Mouse (Mus musculus): ENCODE results near the gene Sept1. TPM values are rescaled to one million over a fixed set of nuclear protein-coding genes. Genes with fewer than 3 reads are reported as not detected.

Sept1 gene
- polyA plus RNA-seq, 1 experiment from 2014 or later: 18.5 TPM

DNA sequence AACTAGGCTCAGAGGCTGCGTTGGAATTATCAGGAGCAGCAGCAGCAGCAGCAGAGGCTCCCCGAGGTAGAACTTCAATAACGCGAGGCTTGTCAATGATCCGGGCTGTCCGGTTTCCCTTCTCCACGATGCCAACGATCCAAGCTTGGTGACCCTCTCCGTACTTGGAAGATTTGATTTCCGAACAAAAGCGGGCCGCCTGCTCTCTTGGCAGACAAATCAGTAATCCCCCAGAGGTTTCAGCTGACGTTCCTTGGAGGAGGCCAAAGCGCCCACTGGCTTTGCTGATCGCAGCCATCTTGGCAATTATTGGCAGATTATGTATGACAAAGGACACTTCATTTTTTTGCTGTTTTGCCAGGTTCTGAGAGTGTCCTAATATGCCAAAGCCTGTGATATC lies 39.6 kb upstream of the Sept1 start:
- H3K9ac ChIP-seq (ENCODE audit: low read depth, low read length): no peak overlapping the region
- peaks cover 13% of the 10 kb centered on the region for H3K36me3 ChIP-seq (ENCODE audit: control insufficient read depth, insufficient read depth, low read length)
- no peaks in the 10 kb centered on the region for H3K27me3 ChIP-seq (ENCODE audit: control insufficient read depth, insufficient read depth, low read length)
- H3K27ac ChIP-seq (ENCODE audit: low read depth, low read length): no peak overlapping the region
- no peaks in the 10 kb centered on the region for H3K9me3 ChIP-seq (ENCODE audit: control insufficient read depth, low read length)
- WGBS: 97% methylated on average over 15 of the region's 15 CpGs
- H3K4me3 ChIP-seq (ENCODE audit: low read length): peak overlapping the region; percentile 92; the same call in 1 of the 2 replicates
- H3K4me2 ChIP-seq (replicated peaks; ENCODE audit: low read depth, low read length): peak overlapping the region; percentile 90
- ATAC-seq (ENCODE audit: low FRiP score, low TSS enrichment): no peak
- peaks cover 17% of the 10 kb centered on the region for H3K4me1 ChIP-seq (ENCODE audit: control insufficient read depth, insufficient read depth, low read length)

DNA sequence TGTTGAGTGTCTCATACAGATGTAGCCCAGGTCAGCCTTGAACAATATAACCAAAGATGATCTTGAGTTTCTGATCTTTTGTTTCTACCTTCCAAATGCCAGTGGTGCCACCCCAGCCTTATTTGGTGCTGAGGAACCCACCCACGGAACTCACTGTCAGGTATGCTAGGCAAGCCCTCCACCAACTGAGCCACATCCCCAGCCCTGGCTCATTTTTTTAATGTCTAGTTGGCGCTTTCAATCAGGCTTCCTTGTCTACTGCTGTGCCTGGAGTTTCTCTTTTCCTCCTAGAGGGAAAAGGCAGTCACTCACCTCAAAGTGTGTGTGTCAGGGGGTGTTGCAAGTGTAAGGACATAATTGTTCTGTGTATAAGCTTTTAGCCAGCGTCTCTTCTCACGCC lies 38.2 kb upstream of the Sept1 start:
- Histone ChIP-seq H3K36me3 (ENCODE audit: control insufficient read depth, insufficient read depth, low read length) (peaks cover 13% of the 10 kb centered on the region), H3K4me1 (ENCODE audit: control insufficient read depth, insufficient read depth, low read length) (peaks cover 12% of the 10 kb centered on the region), H3K4me2 (replicated peaks; ENCODE audit: low read depth, low read length) (no peak overlapping the region), H3K4me3 (ENCODE audit: low read length) (no peak overlapping the region), H3K9ac (ENCODE audit: low read depth, low read length) (no peak overlapping the region), H3K27me3 (ENCODE audit: control insufficient read depth, insufficient read depth, low read length) (no peaks in the 10 kb centered on the region), H3K27ac (ENCODE audit: low read depth, low read length) (no peak overlapping the region), H3K9me3 (ENCODE audit: control insufficient read depth, low read length) (no peaks in the 10 kb centered on the region)
- 90% methylated on average over 4 of the region's 4 CpGs for WGBS
- no peak for ATAC-seq (ENCODE audit: low FRiP score, low TSS enrichment)

DNA sequence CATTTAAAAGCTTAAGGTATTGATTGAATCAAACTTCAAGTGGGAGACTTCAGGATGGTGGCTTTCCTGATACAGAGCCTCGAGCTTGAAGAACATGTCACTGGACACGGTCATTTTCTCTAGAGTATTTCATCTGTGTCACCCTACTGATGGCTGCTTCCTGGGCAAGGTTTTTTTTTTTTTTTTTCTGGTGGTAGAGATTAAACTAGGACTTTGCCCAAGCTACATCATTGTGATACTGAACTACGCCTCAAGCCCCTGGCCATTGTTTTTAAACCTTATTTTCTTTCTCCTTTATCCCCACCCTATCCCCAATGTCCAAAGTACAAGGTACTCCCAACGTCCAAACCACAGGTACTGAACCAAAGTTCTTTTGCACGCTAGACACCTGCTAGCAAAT lies 37.7 kb upstream of the Sept1 start:
- H3K4me3 ChIP-seq (ENCODE audit: low read length): no peak overlapping the region
- peaks cover 12% of the 10 kb centered on the region for H3K4me1 ChIP-seq (ENCODE audit: control insufficient read depth, insufficient read depth, low read length)
- no peak overlapping the region for H3K9ac ChIP-seq (ENCODE audit: low read depth, low read length)
- no peak overlapping the region for H3K27ac ChIP-seq (ENCODE audit: low read depth, low read length)
- H3K4me2 ChIP-seq (replicated peaks; ENCODE audit: low read depth, low read length): no peak overlapping the region
- WGBS: 94% methylated on average over 5 of the region's 5 CpGs
- no peaks in the 10 kb centered on the region for H3K27me3 ChIP-seq (ENCODE audit: control insufficient read depth, insufficient read depth, low read length)
- no peaks in the 10 kb centered on the region for H3K9me3 ChIP-seq (ENCODE audit: control insufficient read depth, low read length)
- H3K36me3 ChIP-seq (ENCODE audit: control insufficient read depth, insufficient read depth, low read length): peaks cover 13% of the 10 kb centered on the region
- ATAC-seq (ENCODE audit: low FRiP score, low TSS enrichment): no peak

DNA sequence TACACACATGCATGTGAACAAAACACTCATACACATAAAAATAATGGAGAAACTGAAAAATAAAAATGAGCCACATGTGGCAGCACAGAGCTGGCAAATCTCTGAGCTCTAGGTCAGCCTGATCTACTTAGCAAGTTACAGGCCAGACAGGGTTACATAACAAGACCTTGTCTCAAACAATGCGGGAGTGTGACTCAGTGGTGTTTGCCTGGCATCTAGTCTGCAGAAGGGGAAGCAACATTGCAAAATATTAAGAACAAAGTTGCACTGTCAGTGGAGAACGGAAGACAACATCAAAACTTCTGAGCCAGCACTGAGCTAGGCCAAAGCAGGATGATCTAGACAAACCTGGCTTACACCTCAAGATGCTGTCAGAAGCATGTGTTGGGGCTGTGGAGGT lies 37.3 kb upstream of the Sept1 start:
- WGBS: 96% methylated on average over 2 of the region's 2 CpGs
- Histone ChIP-seq H3K9me3 (ENCODE audit: control insufficient read depth, low read length) (no peaks in the 10 kb centered on the region), H3K36me3 (ENCODE audit: control insufficient read depth, insufficient read depth, low read length) (peaks cover 13% of the 10 kb centered on the region), H3K4me3 (ENCODE audit: low read length) (no peak overlapping the region), H3K27ac (ENCODE audit: low read depth, low read length) (no peak overlapping the region), H3K4me2 (replicated peaks; ENCODE audit: low read depth, low read length) (no peak overlapping the region), H3K4me1 (ENCODE audit: control insufficient read depth, insufficient read depth, low read length) (peaks cover 12% of the 10 kb centered on the region), H3K27me3 (ENCODE audit: control insufficient read depth, insufficient read depth, low read length) (no peaks in the 10 kb centered on the region), H3K9ac (ENCODE audit: low read depth, low read length) (no peak overlapping the region)
- ATAC-seq (ENCODE audit: low FRiP score, low TSS enrichment): no peak

DNA sequence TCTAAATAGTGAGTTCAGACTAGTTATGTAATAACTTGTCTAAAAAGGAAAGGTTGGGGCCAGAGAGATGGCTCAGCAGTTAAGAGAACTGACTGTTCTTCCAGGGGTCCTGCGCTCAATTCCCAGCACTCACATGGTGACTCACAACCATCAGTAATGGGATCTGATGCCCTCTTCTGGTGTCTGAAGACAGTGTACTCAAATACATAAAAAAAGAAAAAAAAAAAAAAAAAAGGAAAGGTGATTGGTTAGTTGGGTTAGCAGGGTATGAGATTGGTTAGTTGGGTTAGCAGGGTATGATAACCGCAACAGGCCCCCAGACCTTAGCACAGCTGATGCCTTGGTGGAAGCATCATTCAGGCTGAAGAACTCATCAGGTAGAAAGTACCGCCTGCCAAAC lies 30.6 kb upstream of the Sept1 start:
- H3K9ac ChIP-seq (ENCODE audit: low read depth, low read length): no peak overlapping the region
- H3K27me3 ChIP-seq (ENCODE audit: control insufficient read depth, insufficient read depth, low read length): no peaks in the 10 kb centered on the region
- H3K36me3 ChIP-seq (ENCODE audit: control insufficient read depth, insufficient read depth, low read length): no peaks in the 10 kb centered on the region
- 0 out of 2 replicates have a peak, but pooled peaks cover 4% of the 10 kb centered on the region for H3K4me1 ChIP-seq (ENCODE audit: control insufficient read depth, insufficient read depth, low read length)
- ATAC-seq (ENCODE audit: low FRiP score, low TSS enrichment): no peak
- H3K4me2 ChIP-seq (replicated peaks; ENCODE audit: low read depth, low read length): no peak overlapping the region
- H3K9me3 ChIP-seq (ENCODE audit: control insufficient read depth, low read length): no peaks in the 10 kb centered on the region
- H3K4me3 ChIP-seq (ENCODE audit: low read length): no peak overlapping the region
- H3K27ac ChIP-seq (ENCODE audit: low read depth, low read length): no peak overlapping the region
- WGBS: 90% methylated on average over 3 of the region's 3 CpGs

DNA sequence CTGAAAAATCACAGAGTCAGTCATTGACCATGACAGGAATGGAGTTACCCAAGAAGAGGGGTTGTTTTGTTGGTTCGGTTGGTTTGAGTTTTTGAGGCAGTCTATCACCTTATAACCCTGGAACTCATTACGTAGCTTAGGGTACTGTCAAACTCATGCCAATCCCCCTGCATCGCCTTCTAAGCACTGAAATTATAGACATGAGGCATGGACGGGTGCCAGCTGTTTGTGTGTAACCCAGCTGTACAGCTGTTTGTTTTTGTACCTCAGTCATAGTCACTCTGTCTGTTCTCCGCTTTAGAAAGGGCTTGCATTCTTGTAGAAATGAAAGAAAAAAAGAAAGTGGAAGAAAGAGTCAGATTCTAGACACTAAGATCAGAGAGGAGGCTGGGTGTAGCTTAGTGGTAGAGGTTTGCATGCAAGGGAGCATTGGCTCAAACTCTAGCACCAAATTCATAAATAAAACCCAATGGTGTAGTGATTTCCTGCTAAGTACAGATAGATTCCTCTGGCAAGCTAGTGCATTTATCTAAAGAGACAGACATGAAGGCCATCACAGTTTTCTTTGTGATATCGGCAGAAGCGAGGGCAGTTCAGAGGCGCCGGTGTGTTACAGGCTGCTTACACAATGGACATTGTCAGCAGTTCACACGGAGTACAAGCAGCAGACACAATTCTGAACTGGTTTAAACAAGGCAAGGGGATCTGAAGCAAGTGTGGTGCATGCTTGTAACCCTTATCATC lies 29.5 kb upstream of the Sept1 start:
- H3K9ac ChIP-seq (ENCODE audit: low read depth, low read length): no peak overlapping the region
- 80% methylated on average over 10 of the region's 10 CpGs for WGBS
- H3K4me1 ChIP-seq (ENCODE audit: control insufficient read depth, insufficient read depth, low read length): 0 out of 2 replicates have a peak, but pooled peaks cover 4% of the 10 kb centered on the region
- no peak overlapping the region for H3K4me2 ChIP-seq (replicated peaks; ENCODE audit: low read depth, low read length)
- no peak overlapping the region for H3K27ac ChIP-seq (ENCODE audit: low read depth, low read length)
- no peaks in the 10 kb centered on the region for H3K27me3 ChIP-seq (ENCODE audit: control insufficient read depth, insufficient read depth, low read length)
- H3K4me3 ChIP-seq (ENCODE audit: low read length): no peak overlapping the region
- H3K36me3 ChIP-seq (ENCODE audit: control insufficient read depth, insufficient read depth, low read length): 0 out of 2 replicates have a peak, but pooled peaks cover under 1% of the 10 kb centered on the region
- H3K9me3 ChIP-seq (ENCODE audit: control insufficient read depth, low read length): no peaks in the 10 kb centered on the region
- ATAC-seq (ENCODE audit: low FRiP score, low TSS enrichment): no peak

DNA sequence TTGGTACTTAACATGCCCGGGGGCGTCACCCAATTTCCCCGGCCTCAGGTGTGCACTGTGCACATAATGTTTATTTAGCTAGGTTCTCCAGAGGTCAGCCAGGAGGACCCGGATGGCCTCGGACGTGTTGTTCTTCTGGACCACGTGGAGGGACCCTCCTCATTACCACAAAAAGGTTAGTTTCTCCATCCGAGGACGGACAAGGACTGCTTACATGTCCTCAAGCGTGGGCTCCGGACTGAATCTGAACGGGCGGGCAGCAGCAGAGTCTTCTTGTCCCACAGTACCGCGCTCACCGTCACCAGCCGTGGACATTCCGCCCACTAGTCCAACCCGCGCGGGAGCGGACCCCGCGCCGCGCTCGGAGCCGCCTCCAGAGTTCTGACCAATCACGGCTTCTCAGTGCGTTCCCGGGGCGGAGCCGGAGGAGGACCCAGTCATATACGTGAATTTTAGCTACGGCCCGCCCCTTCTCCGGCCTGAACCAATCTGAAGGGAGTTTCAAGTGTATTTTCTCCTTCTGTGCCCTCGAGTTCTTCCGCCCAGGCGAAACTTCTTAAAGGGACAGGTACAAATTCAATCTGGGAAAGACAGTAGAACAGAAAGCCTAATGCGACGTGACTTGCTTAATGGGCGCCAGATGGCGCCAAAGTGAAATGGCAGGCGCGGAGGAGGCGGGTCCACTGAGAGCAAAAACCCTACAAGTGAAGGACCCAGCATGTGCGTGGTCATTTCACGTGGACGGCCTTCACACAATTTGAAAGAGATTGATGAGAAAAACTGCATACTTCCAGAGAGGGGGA lies 27.6 kb upstream of the Sept1 start, which contains the start of gene Dctpp1:
Gene Dctpp1, minus strand, starts transcription at position 401 of the 803 bp plus-strand sequence.
- Histone ChIP-seq H3K27me3 (ENCODE audit: control insufficient read depth, insufficient read depth, low read length) (no peaks in the 10 kb centered on the region), H3K36me3 (ENCODE audit: control insufficient read depth, insufficient read depth, low read length) (peaks cover 16% of the 10 kb centered on the region; the same call in 1 of the 2 replicates), H3K4me2 (replicated peaks; ENCODE audit: low read depth, low read length) (peak within 1 kb of the TSS; percentile 64), H3K27ac (ENCODE audit: low read depth, low read length) (no peak within 1 kb of the TSS), H3K9me3 (ENCODE audit: control insufficient read depth, low read length) (no peaks in the 10 kb centered on the region), H3K4me1 (ENCODE audit: control insufficient read depth, insufficient read depth, low read length) (0 out of 2 replicates have a peak, but pooled peaks cover 4% of the 10 kb centered on the region), H3K9ac (ENCODE audit: low read depth, low read length) (peak within 1 kb of the TSS; percentile 71), H3K4me3 (ENCODE audit: low read length) (peak within 1 kb of the TSS; percentile 57)
- ATAC-seq (ENCODE audit: low FRiP score, low TSS enrichment): peak; percentile 98
- WGBS: under 1% methylated on average over 50 of the region's 50 CpGs

DNA sequence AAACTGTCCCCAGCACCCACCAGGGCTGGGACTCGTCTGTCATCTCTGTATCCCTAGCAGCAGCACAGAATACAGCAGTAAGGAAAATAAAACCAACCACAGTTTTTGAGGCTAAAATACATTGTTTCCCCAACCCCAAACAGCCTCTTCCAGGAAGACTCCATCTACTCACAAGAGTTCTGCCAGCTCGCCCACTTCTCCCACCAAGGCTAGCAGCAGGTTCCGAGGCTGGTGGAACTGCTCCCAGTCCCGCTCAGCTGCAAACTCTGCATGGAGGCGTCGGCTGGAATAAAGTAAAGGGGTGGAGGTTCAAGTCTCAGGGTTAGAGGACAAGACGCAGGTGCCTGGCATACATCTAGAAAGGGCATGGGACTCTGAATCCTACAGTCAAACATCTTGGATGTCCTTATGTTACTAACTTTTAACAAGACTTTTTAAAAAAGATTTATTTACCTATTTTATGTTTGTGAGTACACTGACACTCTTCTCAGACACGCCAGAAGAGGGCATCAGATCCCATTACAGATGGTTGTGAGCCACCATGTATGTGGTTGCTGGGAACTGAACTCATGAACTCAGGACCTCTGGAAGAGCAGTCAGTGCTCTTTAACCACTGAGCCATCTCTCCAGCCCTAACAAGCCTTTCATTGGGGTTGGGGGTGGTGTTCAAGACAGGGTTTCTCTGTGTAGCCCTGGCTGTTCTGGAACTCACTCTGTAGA lies 26.4 kb upstream of the Sept1 start:
- no peak for ATAC-seq (ENCODE audit: low FRiP score, low TSS enrichment)
- Histone ChIP-seq H3K27me3 (ENCODE audit: control insufficient read depth, insufficient read depth, low read length) (no peaks in the 10 kb centered on the region), H3K9ac (ENCODE audit: low read depth, low read length) (peak overlapping the region; percentile 71; the same call in 1 of the 2 replicates), H3K4me1 (ENCODE audit: control insufficient read depth, insufficient read depth, low read length) (peaks cover 12% of the 10 kb centered on the region), H3K36me3 (ENCODE audit: control insufficient read depth, insufficient read depth, low read length) (peaks cover 16% of the 10 kb centered on the region; the same call in 1 of the 2 replicates), H3K27ac (ENCODE audit: low read depth, low read length) (no peak overlapping the region), H3K4me3 (ENCODE audit: low read length) (peak overlapping the region; percentile 57; the same call in 1 of the 2 replicates), H3K9me3 (ENCODE audit: control insufficient read depth, low read length) (no peaks in the 10 kb centered on the region), H3K4me2 (replicated peaks; ENCODE audit: low read depth, low read length) (peak overlapping the region; percentile 64)
- 74% methylated on average over 8 of the region's 8 CpGs for WGBS

All from kidney, embryonic 14.5 days (tissue).